Mouse (Mus musculus) liver, adult 2 months (tissue): Measurements from ENCODE around the gene Fam98c.

Experiments
- CTCF ChIP-seq: fragments of 200-500 bp; IDR thresholded peaks from 2 replicates; pipeline ENCODE4 v1.5.1; 2011; ENCODE audit warnings: low read depth, low read length, control low read depth
- POLR2A ChIP-seq: fragments of 200-500 bp; IDR thresholded peaks from 2 replicates; pipeline ENCODE4 v1.6.1; 2011; ENCODE audit warnings: low read length, control low read depth; ENCODE audit not compliant: insufficient read depth; ENCODE audit errors: extremely low read depth

DNA sequence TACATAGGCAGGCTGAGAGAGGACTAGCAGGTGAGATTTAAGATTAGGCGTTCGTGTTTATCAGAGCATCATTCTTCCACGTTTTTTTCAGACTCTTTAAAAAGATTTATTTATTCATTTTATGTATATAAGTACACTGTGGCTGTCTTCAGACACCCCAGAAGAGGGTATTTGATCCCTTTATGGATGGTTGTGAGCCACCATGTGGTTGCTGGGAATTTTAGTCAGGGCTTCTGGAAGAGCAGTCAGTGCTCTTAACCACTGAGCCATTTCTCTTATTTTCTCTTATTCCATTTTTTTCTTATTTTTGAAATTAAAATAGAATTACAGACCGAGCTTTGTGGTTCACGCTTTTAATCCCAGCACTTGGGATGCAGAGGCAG lies 24.8 kb upstream of the Fam98c start:
- no peak for TF ChIP-seq POLR2A
- TF ChIP-seq CTCF: no peak
